Mouse (Mus musculus) forebrain, embryonic 11.5 days (tissue): ENCODE data around the gene Xrcc5. TPM values are rescaled to one million over a fixed set of nuclear protein-coding genes. Genes with fewer than 3 reads are reported as not detected.

Experiments used
- ATAC-seq: fragments of 200-750 bp; cut with Nextera tagmentation; replicated peaks from 2 replicates; pipeline ENCODE4 v1.8.0; 2017; ENCODE audit warnings: moderate TSS enrichment; ENCODE audit not compliant: low FRiP score
- DNase-seq: peaks from one replicate; pipeline ENCODE4 v3.0.0-alpha.2; 2017; ENCODE audit warnings: low spot score
- H3K27ac ChIP-seq: fragments of 300-500 bp; sonication (generic); 2 replicates; pipeline ENCODE4 v1.5.1; 2014; ENCODE audit warnings: low read depth, low read length
- H3K27me3 ChIP-seq: fragments of 300-500 bp; sonication (generic); 2 replicates; pipeline ENCODE4 v1.6.1; 2014; ENCODE audit warnings: mild to moderate bottlenecking, low read length, mixed read lengths; ENCODE audit not compliant: control insufficient read depth, insufficient read depth
- H3K36me3 ChIP-seq: fragments of 300-500 bp; sonication (generic); 2 replicates; pipeline ENCODE4 v1.6.1; 2014; ENCODE audit warnings: mild to moderate bottlenecking, low read length, moderate library complexity, mixed read lengths; ENCODE audit not compliant: control insufficient read depth, insufficient read depth
- H3K4me1 ChIP-seq: fragments of 300-500 bp; sonication (generic); replicated peaks from 2 replicates; pipeline ENCODE4 v1.6.1; 2014; ENCODE audit warnings: low read length, mixed read lengths; ENCODE audit not compliant: control insufficient read depth, insufficient read depth
- H3K4me2 ChIP-seq: fragments of 300-500 bp; sonication (generic); 2 replicates; pipeline ENCODE4 v1.6.1; 2014; ENCODE audit warnings: low read depth, mild to moderate bottlenecking, low read length, moderate library complexity, mixed read lengths; ENCODE audit not compliant: severe bottlenecking
- H3K4me3 ChIP-seq: fragments of 300-500 bp; sonication (generic); 2 replicates; pipeline ENCODE4 v1.5.1; 2014; ENCODE audit warnings: low read depth, low read length
- H3K9ac ChIP-seq: fragments of 300-500 bp; sonication (generic); 2 replicates; pipeline ENCODE4 v1.6.1; 2014; ENCODE audit warnings: low read length
- H3K9me3 ChIP-seq: fragments of 300-500 bp; sonication (generic); 2 replicates; pipeline ENCODE4 v1.6.1; 2016; ENCODE audit warnings: low read length, mixed read lengths; ENCODE audit not compliant: control insufficient read depth
- WGBS: fragments of 180-500 bp; shearing (Covaris S2); extraction: QIAGEN DNeasy Blood & Tissue Kit; methylation state at CpG from one replicate; pipeline ENCODE4 v1.1.7; 2014; 5-methylcytosine and 5-hydroxymethylcytosine counted together
- polyA plus RNA-seq: library from polyadenylated mRNA; unstranded; fragments of >200 nt; fragmentation: Nextera tagmentation; extraction: Ambion mirVana; gene quantifications from 2 replicates; pipeline ENCODE4 v1.2.1, GENCODE M21; 2014

The Xrcc5 gene
- polyA plus RNA-seq, 1 experiment from 2014 or later, result 53.3 TPM

- DNase-seq, result no peak
- Histone ChIP-seq H3K4me3 (no peak overlapping the region), H3K27me3 (no peaks in the 10 kb centered on the region), H3K9me3 (no peaks in the 10 kb centered on the region), H3K4me1 (peaks cover 4% of the 10 kb centered on the region; the same call in 1 of the 2 replicates), H3K9ac (no peak overlapping the region), H3K27ac (no peak overlapping the region), H3K4me2 (no peak overlapping the region), H3K36me3 (no peaks in the 10 kb centered on the region)
- WGBS, result 87% methylated on average over 4 of the region's 4 CpGs
- no peak for ATAC-seq
Observed at GRCm38 (mm10) chr1:72288527-72289150, 18.6 kb upstream of the Xrcc5 start.

DNA sequence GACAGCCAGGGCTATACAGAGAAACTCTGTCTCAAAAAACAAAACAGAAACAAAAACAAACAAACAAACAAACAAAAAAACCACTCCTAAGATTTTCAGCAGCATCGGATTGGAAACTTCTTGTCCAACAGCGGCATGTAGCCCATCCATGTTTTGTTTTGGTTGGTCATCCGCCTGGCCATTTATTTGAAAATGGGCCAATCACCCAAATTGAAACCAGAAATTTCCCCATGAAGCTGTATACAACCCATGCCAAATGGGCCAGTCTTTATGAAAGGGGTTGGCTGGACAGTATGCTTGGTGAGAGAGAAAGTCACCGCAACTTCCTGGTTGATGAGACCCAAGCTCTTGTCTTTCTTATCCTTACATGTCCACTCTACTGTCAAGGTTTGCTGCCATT lies 16.3 kb upstream of the Xrcc5 start:
- H3K9ac ChIP-seq, result no peak overlapping the region
- 0 out of 2 replicates have a peak, but pooled peaks cover 2% of the 10 kb centered on the region for H3K4me1 ChIP-seq
- H3K9me3 ChIP-seq, result no peaks in the 10 kb centered on the region
- no peak overlapping the region for H3K4me2 ChIP-seq
- no peak overlapping the region for H3K4me3 ChIP-seq
- no peak overlapping the region for H3K27ac ChIP-seq
- ATAC-seq (no peak), DNase-seq (no peak)
- no peaks in the 10 kb centered on the region for H3K27me3 ChIP-seq
- no peaks in the 10 kb centered on the region for H3K36me3 ChIP-seq
- WGBS, result 97% methylated on average over 4 of the region's 4 CpGs

DNA sequence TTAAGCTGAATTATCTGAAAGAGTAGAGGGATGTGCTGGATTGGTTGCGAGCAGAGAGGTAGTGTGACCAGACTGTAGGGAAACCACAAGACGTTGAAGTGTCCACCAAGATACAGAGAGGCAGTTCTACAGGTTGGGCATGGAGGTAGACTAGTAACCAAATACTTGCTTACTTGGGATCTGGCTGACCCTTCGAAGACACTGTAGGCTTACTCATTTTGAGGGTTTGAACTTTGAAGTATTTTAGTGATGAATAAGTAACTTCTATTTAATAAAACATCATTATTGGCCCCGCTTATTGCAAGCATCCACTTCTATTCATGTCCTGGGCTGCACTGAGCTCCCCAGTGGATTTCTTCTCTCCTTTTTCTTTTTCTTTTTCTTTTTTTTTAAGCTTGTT lies 15.8 kb upstream of the Xrcc5 start:
- 89% methylated on average over 4 of the region's 4 CpGs for WGBS
- ATAC-seq (no peak), DNase-seq (no peak)

GRCm38 (mm10) chr1:72291925-72292324 lies 15.3 kb upstream of the Xrcc5 start:
- DNase-seq, result no peak
- Histone ChIP-seq H3K27ac (no peak overlapping the region), H3K9ac (no peak overlapping the region), H3K4me2 (no peak overlapping the region), H3K4me3 (no peak overlapping the region), H3K4me1 (0 out of 2 replicates have a peak, but pooled peaks cover 2% of the 10 kb centered on the region), H3K27me3 (no peaks in the 10 kb centered on the region), H3K9me3 (no peaks in the 10 kb centered on the region), H3K36me3 (no peaks in the 10 kb centered on the region)
- no peak for ATAC-seq
- 92% methylated on average over 2 of the region's 2 CpGs for WGBS

More for the DNA sequence above, 15.8 kb upstream of the Xrcc5 start:
- Histone ChIP-seq H3K4me1 (0 out of 2 replicates have a peak, but pooled peaks cover 2% of the 10 kb centered on the region), H3K4me2 (no peak overlapping the region), H3K27me3 (no peaks in the 10 kb centered on the region), H3K9me3 (no peaks in the 10 kb centered on the region), H3K27ac (no peak overlapping the region), H3K9ac (no peak overlapping the region), H3K4me3 (no peak overlapping the region), H3K36me3 (no peaks in the 10 kb centered on the region)

DNA sequence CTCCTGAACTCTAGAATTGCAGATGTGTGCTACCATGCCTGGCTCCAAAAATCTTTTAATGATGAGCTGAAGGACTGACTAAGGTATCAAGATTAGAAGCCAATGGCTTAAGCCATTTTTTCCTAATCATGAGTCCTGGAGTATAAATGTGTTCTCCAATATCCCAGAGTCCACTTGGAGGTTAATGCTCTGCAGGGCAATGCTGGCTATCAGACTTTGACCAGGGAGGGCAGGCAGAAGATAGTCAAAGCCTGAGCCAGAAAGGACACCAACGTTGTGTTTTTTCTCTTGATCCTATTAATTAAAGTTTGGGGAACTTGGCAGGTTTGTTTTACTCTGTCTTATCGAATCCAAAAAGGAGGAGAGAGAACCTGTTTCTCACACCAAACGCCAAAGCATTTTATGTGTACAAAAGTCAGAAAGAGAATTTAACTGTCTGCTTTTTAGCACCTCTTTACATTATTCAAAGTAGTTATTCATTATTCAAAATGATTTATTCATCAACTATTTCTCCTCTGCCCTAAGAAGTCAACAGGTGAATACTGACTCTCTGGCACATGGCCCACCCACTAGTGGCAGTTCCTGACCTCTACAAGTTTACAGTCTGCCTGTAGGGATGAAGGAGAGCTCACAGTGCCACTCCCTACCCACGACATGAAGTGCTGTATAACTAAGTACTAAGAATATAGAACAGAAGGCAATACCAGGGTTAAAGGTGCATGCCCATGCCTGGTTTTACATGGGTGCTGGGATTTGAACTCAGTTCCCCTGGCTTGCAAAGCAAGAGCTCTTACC lies 13.2 kb upstream of the Xrcc5 start:
- no peaks in the 10 kb centered on the region for H3K27me3 ChIP-seq
- WGBS, result 72% methylated on average over 4 of the region's 4 CpGs
- H3K27ac ChIP-seq, result no peak overlapping the region
- no peaks in the 10 kb centered on the region for H3K36me3 ChIP-seq
- no peaks in the 10 kb centered on the region for H3K4me1 ChIP-seq
- no peak overlapping the region for H3K9ac ChIP-seq
- DNase-seq (no peak), ATAC-seq (no peak)
- no peaks in the 10 kb centered on the region for H3K9me3 ChIP-seq
- H3K4me2 ChIP-seq, result no peak overlapping the region
- no peak overlapping the region for H3K4me3 ChIP-seq

DNA sequence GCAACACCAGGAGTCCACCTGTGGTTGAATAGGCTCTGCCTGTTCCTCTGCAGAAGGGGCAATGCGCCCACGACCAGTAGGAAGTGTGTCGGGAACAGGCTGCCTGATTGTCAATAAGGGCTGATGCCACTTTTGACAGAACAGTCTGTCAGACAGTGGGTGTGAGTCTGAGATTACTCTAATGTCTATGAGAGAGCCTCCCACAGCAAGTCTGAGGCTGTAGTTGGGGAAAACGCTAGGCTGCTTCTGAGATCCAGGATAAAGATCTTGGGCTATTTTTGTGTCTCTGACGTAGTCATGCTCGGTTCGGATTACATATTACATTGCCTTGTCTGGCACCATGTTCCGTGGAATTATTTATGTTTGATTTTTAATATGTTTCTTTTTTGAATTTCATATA lies 11.5 kb upstream of the Xrcc5 start:
- 89% methylated on average over 8 of the region's 8 CpGs for WGBS
- H3K9me3 ChIP-seq, result no peaks in the 10 kb centered on the region
- no peaks in the 10 kb centered on the region for H3K4me1 ChIP-seq
- H3K9ac ChIP-seq, result no peak overlapping the region
- H3K27me3 ChIP-seq, result no peaks in the 10 kb centered on the region
- H3K4me2 ChIP-seq, result no peak overlapping the region
- no peak for DNase-seq
- no peak overlapping the region for H3K4me3 ChIP-seq
- H3K27ac ChIP-seq, result no peak overlapping the region
- no peak for ATAC-seq
- no peaks in the 10 kb centered on the region for H3K36me3 ChIP-seq

DNA sequence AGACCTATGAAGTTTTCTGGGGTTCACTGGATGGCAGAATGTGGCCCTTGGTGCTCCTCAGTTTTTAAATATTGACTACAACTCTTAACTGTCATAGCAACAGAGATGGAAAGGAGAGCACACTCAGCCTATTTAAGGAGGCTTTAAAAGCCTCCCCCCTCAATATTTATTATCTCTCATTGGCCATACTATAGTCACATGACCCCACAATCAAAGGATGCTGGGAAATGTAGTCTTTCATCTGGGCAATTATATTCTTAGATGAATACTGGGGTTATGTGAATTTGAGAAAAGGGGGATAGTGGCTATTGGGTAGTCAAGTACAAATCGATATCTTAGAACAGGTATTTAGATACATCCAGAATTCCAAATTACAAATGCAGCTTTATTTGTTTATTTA lies 5.4 kb upstream of the Xrcc5 start:
- no peaks in the 10 kb centered on the region for H3K4me1 ChIP-seq
- no peak overlapping the region for H3K4me2 ChIP-seq
- H3K9me3 ChIP-seq, result no peaks in the 10 kb centered on the region
- H3K36me3 ChIP-seq, result no peaks in the 10 kb centered on the region
- ATAC-seq (no peak), DNase-seq (no peak)
- H3K27me3 ChIP-seq, result no peaks in the 10 kb centered on the region
- 87% methylated on average over 1 of the region's 1 CpGs for WGBS
- no peak overlapping the region for H3K27ac ChIP-seq
- H3K4me3 ChIP-seq, result no peak overlapping the region
- no peak overlapping the region for H3K9ac ChIP-seq

GRCm38 (mm10) chr1:72306241-72306640 lies 980 bp upstream of the Xrcc5 start:
- Histone ChIP-seq H3K36me3 (no peaks in the 10 kb centered on the region), H3K27ac (no peak overlapping the region), H3K4me3 (no peak overlapping the region), H3K9ac (no peak overlapping the region; the same call in 1 of the 2 replicates), H3K4me1 (no peaks in the 10 kb centered on the region), H3K4me2 (no peak overlapping the region), H3K27me3 (no peaks in the 10 kb centered on the region), H3K9me3 (no peaks in the 10 kb centered on the region)
- DNase-seq (no peak), ATAC-seq (no peak)
- WGBS, result 50% methylated on average over 3 of the region's 3 CpGs
